Mouse (Mus musculus) liver, embryonic 14.5 days (tissue): ENCODE results near the gene Slc7a8.

ENCODE experiments used
- CTCF ChIP-seq: IDR thresholded peaks from 2 replicates; pipeline ENCODE4 v1.5.1; 2016; ENCODE audit warnings: antibody characterized with exemption, low read depth, control low read depth
- EP300 ChIP-seq: IDR thresholded peaks from 2 replicates; pipeline ENCODE4 v1.6.1; 2016; ENCODE audit warnings: antibody characterized with exemption, low read depth

GRCm38 (mm10) chr14:54699586-54699985 is 82.2 kb downstream of the Slc7a8 start:
- no peak for TF ChIP-seq EP300
- no peak for TF ChIP-seq CTCF
